Mouse (Mus musculus) forebrain, embryonic 11.5 days (tissue): ENCODE measurements at regions not wholly inside any gene's neighbourhood (a gene's known extent, or its start where the extent isn't known, plus 50 kb on each side); places are given as distances from the start of the nearest gene placed in this dataset.

Experiments used
- ATAC-seq: fragments of 200-750 bp; cut with Nextera tagmentation; replicated peaks from 2 replicates; pipeline ENCODE4 v1.8.0; 2017; ENCODE audit warnings: moderate TSS enrichment; ENCODE audit not compliant: low FRiP score
- DNase-seq: peaks from one replicate; pipeline ENCODE4 v3.0.0-alpha.2; 2017; ENCODE audit warnings: low spot score
- H3K27ac ChIP-seq: fragments of 300-500 bp; sonication (generic); 2 replicates; pipeline ENCODE4 v1.5.1; 2014; ENCODE audit warnings: low read depth, low read length
- H3K27me3 ChIP-seq: fragments of 300-500 bp; sonication (generic); 2 replicates; pipeline ENCODE4 v1.6.1; 2014; ENCODE audit warnings: mild to moderate bottlenecking, low read length, mixed read lengths; ENCODE audit not compliant: control insufficient read depth, insufficient read depth
- H3K36me3 ChIP-seq: fragments of 300-500 bp; sonication (generic); 2 replicates; pipeline ENCODE4 v1.6.1; 2014; ENCODE audit warnings: mild to moderate bottlenecking, low read length, moderate library complexity, mixed read lengths; ENCODE audit not compliant: control insufficient read depth, insufficient read depth
- H3K4me1 ChIP-seq: fragments of 300-500 bp; sonication (generic); replicated peaks from 2 replicates; pipeline ENCODE4 v1.6.1; 2014; ENCODE audit warnings: low read length, mixed read lengths; ENCODE audit not compliant: control insufficient read depth, insufficient read depth
- H3K4me2 ChIP-seq: fragments of 300-500 bp; sonication (generic); 2 replicates; pipeline ENCODE4 v1.6.1; 2014; ENCODE audit warnings: low read depth, mild to moderate bottlenecking, low read length, moderate library complexity, mixed read lengths; ENCODE audit not compliant: severe bottlenecking
- H3K4me3 ChIP-seq: fragments of 300-500 bp; sonication (generic); 2 replicates; pipeline ENCODE4 v1.5.1; 2014; ENCODE audit warnings: low read depth, low read length
- H3K9ac ChIP-seq: fragments of 300-500 bp; sonication (generic); 2 replicates; pipeline ENCODE4 v1.6.1; 2014; ENCODE audit warnings: low read length
- H3K9me3 ChIP-seq: fragments of 300-500 bp; sonication (generic); 2 replicates; pipeline ENCODE4 v1.6.1; 2016; ENCODE audit warnings: low read length, mixed read lengths; ENCODE audit not compliant: control insufficient read depth
- WGBS: fragments of 180-500 bp; shearing (Covaris S2); extraction: QIAGEN DNeasy Blood & Tissue Kit; methylation state at CpG from one replicate; pipeline ENCODE4 v1.1.7; 2014; 5-methylcytosine and 5-hydroxymethylcytosine counted together

- WGBS: 90% methylated on average over 7 of the region's 7 CpGs
- Histone ChIP-seq H3K36me3 (no peaks in the 10 kb centered on the region), H3K9me3 (no peaks in the 10 kb centered on the region)
Measured at GRCm38 (mm10) chr1:184291129-184291528, 257.0 kb upstream of the 1700056E22Rik start.

DNA sequence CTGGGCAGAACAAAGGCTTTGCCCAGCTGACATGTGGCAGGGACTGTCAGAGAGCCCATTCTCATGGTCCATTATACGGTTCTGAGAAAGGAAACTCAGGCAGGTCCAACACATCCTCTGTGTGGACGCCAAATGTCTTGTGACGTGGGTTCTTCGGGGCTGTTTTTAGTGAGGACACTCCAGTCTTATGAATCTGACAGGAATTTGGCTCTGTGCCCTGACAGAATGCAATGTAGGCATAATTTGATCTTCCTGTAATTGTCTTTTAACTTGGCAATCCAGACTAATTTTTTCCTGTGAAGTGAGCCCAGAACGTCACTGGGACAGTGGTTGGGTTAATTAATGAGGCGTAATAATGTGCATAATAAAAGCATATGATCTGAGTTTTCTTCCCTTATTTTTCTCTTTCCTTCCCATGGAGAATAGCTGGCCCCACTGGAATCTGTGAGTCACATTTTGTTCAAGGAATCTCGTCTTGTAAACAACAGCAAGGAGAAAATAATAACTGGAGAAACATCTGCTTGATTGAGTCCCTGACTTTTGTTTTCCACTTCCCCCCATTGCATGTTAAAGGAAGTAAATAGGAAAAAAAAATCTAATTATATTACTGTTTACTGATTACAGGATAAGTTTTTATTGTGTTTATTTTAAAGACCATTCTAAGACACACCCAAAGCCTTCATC lies 255.8 kb upstream of the 1700056E22Rik start:
- no peaks in the 10 kb centered on the region for H3K27me3 ChIP-seq
- ATAC-seq: no peak
- H3K36me3 ChIP-seq: no peaks in the 10 kb centered on the region
- H3K9ac ChIP-seq: no peak overlapping the region
- no peak overlapping the region for H3K4me3 ChIP-seq
- no peaks in the 10 kb centered on the region for H3K4me1 ChIP-seq
- no peak overlapping the region for H3K4me2 ChIP-seq
- WGBS: 75% methylated on average over 7 of the region's 7 CpGs
- H3K9me3 ChIP-seq: no peaks in the 10 kb centered on the region
- no peak overlapping the region for H3K27ac ChIP-seq
- DNase-seq: no peak

More at GRCm38 (mm10) chr1:184291129-184291528, 257.0 kb upstream of the 1700056E22Rik start:
- no peaks in the 10 kb centered on the region for H3K27me3 ChIP-seq
- DNase-seq (no peak), ATAC-seq (no peak)
- no peak overlapping the region for H3K9ac ChIP-seq
- no peak overlapping the region for H3K4me2 ChIP-seq
- no peaks in the 10 kb centered on the region for H3K4me1 ChIP-seq
- H3K4me3 ChIP-seq: no peak overlapping the region
- no peak overlapping the region for H3K27ac ChIP-seq

DNA sequence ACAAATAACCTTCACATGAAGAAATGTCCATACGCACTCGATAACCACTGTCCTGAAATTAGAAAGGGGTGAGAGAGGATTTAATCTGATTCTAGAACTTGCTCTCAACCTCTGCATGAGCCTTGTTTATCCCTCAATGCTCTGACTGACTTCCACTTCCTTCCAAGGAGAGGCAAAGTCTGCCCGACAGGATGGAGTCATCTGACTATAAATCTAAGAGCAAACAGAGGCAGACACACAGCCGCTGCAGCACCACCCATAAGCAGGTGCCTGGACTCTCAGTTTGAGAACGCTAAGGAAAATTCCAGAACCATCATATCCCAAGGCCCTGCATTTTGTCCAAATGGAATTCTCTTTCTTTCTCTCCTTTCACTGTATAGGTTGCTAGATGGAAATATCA lies 247.7 kb upstream of the 1700056E22Rik start:
- 87% methylated on average over 5 of the region's 5 CpGs for WGBS
- no peaks in the 10 kb centered on the region for H3K36me3 ChIP-seq
- no peaks in the 10 kb centered on the region for H3K4me1 ChIP-seq
- H3K9ac ChIP-seq: no peak overlapping the region
- H3K27me3 ChIP-seq: no peaks in the 10 kb centered on the region
- no peak overlapping the region for H3K4me3 ChIP-seq
- no peak for DNase-seq
- no peaks in the 10 kb centered on the region for H3K9me3 ChIP-seq
- H3K4me2 ChIP-seq: no peak overlapping the region
- no peak for ATAC-seq
- no peak overlapping the region for H3K27ac ChIP-seq

DNA sequence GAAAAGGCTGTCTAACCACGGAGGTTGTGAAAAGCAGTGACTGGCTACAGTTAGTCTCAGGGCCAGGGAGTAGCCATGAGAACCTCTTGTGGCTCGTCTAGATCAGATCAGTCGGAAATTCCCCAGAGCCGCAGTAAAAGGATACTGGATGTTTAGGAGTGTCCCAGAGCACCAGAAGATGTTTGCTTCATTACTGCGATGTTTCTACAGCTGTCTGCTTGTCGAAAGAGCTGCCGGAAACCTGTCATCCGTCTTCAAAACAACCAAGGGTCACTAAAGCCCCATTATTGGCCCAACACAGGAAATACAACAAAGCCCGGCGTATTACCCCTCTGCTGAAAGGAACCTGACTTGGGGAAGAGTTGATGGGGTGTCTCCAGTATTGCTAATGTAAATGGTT lies 245.2 kb upstream of the 1700056E22Rik start:
- no peaks in the 10 kb centered on the region for H3K4me1 ChIP-seq
- 81% methylated on average over 10 of the region's 10 CpGs for WGBS
- H3K27ac ChIP-seq: no peak overlapping the region
- no peak overlapping the region for H3K4me2 ChIP-seq
- ATAC-seq (no peak), DNase-seq (no peak)
- H3K9me3 ChIP-seq: no peaks in the 10 kb centered on the region
- no peaks in the 10 kb centered on the region for H3K27me3 ChIP-seq
- no peaks in the 10 kb centered on the region for H3K36me3 ChIP-seq
- no peak overlapping the region for H3K4me3 ChIP-seq
- H3K9ac ChIP-seq: no peak overlapping the region

- H3K4me1 ChIP-seq: no peaks in the 10 kb centered on the region
- no peak overlapping the region for H3K27ac ChIP-seq
- WGBS: 88% methylated on average over 2 of the region's 2 CpGs
- no peaks in the 10 kb centered on the region for H3K36me3 ChIP-seq
- no peaks in the 10 kb centered on the region for H3K9me3 ChIP-seq
- ATAC-seq (no peak), DNase-seq (no peak)
- no peaks in the 10 kb centered on the region for H3K27me3 ChIP-seq
- no peak overlapping the region for H3K9ac ChIP-seq
- no peak overlapping the region for H3K4me2 ChIP-seq
- no peak overlapping the region for H3K4me3 ChIP-seq
Measured at GRCm38 (mm10) chr1:184277001-184277400, 242.9 kb upstream of the 1700056E22Rik start.

DNA sequence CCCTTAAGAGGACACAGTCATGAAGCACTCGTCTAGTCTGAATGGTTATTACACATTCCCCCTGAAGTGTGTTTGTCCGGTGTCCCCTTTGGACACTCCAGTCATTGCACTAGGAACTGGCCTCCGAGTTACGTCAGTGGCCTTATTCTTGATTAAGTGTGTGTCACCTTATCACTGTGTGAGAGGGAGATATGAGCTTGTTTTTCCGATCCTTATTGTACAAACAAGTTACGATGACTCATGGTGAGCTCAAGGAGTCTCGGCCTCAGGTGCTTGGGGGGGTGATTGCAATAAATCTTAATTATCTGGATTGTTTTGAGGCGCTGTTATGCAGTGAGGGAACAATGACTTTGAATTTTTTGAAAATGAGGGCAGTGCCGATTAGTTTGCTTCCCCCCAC lies 241.8 kb upstream of the 1700056E22Rik start:
- Histone ChIP-seq H3K4me1 (no peaks in the 10 kb centered on the region), H3K4me3 (no peak overlapping the region), H3K36me3 (no peaks in the 10 kb centered on the region), H3K9me3 (no peaks in the 10 kb centered on the region), H3K27me3 (no peaks in the 10 kb centered on the region), H3K9ac (no peak overlapping the region), H3K4me2 (no peak overlapping the region), H3K27ac (no peak overlapping the region)
- DNase-seq (no peak), ATAC-seq (no peak)
- 86% methylated on average over 9 of the region's 9 CpGs for WGBS

GRCm38 (mm10) chr1:184275396-184275795 lies 241.3 kb upstream of the 1700056E22Rik start:
- no peak for ATAC-seq
- DNase-seq: no peak
- Histone ChIP-seq H3K4me2 (no peak overlapping the region), H3K27me3 (no peaks in the 10 kb centered on the region), H3K27ac (no peak overlapping the region), H3K9me3 (no peaks in the 10 kb centered on the region), H3K36me3 (no peaks in the 10 kb centered on the region), H3K4me1 (no peaks in the 10 kb centered on the region), H3K4me3 (no peak overlapping the region), H3K9ac (no peak overlapping the region)
- 92% methylated on average over 3 of the region's 3 CpGs for WGBS

DNA sequence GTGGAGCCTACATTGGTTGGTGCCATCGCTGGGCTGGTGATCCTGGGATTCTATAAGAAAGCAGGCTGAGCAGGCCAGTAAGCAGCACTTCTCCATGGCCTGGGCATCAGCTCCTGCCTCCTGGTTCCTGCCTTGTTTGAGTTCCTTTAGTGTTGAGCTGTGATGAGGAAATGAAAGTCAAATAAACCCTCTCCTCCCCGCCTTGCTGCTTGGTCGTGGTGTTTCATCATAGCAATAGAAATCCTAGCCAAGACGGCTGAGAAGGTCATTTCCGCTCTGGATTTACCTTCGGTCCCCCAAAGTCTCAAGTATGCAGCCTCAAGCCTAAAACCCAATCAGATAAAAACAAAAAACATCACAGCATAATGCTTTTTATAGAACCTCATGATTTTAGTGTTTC lies 240.6 kb upstream of the 1700056E22Rik start:
- no peak overlapping the region for H3K27ac ChIP-seq
- no peak overlapping the region for H3K4me3 ChIP-seq
- ATAC-seq (no peak), DNase-seq (no peak)
- no peaks in the 10 kb centered on the region for H3K27me3 ChIP-seq
- H3K9ac ChIP-seq: no peak overlapping the region
- no peaks in the 10 kb centered on the region for H3K4me1 ChIP-seq
- H3K4me2 ChIP-seq: no peak overlapping the region
- H3K36me3 ChIP-seq: no peaks in the 10 kb centered on the region
- WGBS: 85% methylated on average over 6 of the region's 6 CpGs
- no peaks in the 10 kb centered on the region for H3K9me3 ChIP-seq

- Histone ChIP-seq H3K9ac (no peak overlapping the region), H3K4me2 (no peak overlapping the region), H3K4me3 (no peak overlapping the region), H3K27me3 (no peaks in the 10 kb centered on the region), H3K27ac (no peak overlapping the region), H3K4me1 (no peaks in the 10 kb centered on the region), H3K36me3 (no peaks in the 10 kb centered on the region), H3K9me3 (no peaks in the 10 kb centered on the region)
- no peak for ATAC-seq
- WGBS: 79% methylated on average over 1 of the region's 1 CpGs
- DNase-seq: no peak
Measured at GRCm38 (mm10) chr1:184273722-184274121, 239.6 kb upstream of the 1700056E22Rik start.
